Mouse (Mus musculus): ENCODE data around the gene Acyp2.

DNA sequence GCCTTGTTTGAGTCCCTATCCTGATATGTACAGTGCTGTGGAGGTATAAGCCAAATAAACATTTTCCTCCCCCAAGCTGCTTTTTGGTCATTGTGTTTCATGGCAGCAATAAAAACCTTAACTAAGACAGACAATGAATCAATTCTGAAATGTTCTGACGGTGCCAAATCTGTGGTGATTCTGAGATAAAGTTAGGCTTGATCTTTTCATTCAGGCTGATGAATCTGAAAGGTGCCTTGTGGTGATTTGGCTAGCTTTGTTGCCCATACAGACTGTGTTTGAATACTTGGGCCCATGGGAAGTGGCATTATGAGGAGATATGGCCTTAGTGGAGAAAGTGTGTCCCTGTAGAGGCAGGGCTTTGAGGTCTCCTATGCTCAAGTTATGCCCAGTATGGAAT lies 1.0 kb upstream of the Acyp2 start:
- TF ChIP-seq POLR2A (IDR thresholded peaks at IDR 0.05; ENCODE audit: insufficient read depth, low read depth, low read length) (no peak), CTCF (IDR thresholded peaks at IDR 0.05) (no peak)

All from heart, adult 2 months (tissue).